Mouse (Mus musculus) embryonic fibroblast, embryonic 13.5 days (primary cell): ENCODE data around the gene Bin2.

Experiments used
- CTCF ChIP-seq: IDR thresholded peaks from 2 replicates; pipeline ENCODE4 v1.5.1; 2011; ENCODE audit warnings: mild to moderate bottlenecking, control low read depth, low read length, moderate library complexity, borderline replicate concordance; ENCODE audit not compliant: insufficient read depth
- POLR2A ChIP-seq: IDR thresholded peaks from 2 replicates; pipeline ENCODE4 v1.6.1; 2011; ENCODE audit warnings: low read depth, mild to moderate bottlenecking, control low read depth, low read length, moderate library complexity

- TF ChIP-seq CTCF (no peak), POLR2A (no peak)
Observed at GRCm38 (mm10) chr15:100701856-100702255, 32.5 kb upstream of the Bin2 start.
